Mouse (Mus musculus) lung, postnatal 36 days (tissue): ENCODE measurements around the gene Ets1.

Experiments used
- DNase-seq: peaks from one replicate; pipeline ENCODE4 v3.0.0; 2022; ENCODE audit warnings: mixed read lengths

Ets1 gene

DNA sequence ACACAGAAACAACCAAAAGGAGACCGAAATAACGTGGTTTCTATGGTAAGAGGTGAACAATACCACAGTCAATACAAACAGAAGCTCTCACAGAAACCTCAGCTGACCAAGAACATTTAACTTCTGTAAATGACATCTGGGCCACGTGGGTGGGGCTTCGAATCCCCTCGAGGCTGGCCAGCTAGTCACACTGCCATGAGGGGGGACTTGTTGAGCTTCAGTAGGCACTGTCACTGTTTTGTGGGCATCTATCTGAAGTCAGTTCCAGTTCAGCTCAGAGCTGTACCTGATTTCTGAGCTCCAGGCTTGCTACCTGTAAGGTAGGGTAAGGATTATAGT lies 18.6 kb upstream of the Ets1 start:
- DNase-seq, result peak; percentile 66

DNA sequence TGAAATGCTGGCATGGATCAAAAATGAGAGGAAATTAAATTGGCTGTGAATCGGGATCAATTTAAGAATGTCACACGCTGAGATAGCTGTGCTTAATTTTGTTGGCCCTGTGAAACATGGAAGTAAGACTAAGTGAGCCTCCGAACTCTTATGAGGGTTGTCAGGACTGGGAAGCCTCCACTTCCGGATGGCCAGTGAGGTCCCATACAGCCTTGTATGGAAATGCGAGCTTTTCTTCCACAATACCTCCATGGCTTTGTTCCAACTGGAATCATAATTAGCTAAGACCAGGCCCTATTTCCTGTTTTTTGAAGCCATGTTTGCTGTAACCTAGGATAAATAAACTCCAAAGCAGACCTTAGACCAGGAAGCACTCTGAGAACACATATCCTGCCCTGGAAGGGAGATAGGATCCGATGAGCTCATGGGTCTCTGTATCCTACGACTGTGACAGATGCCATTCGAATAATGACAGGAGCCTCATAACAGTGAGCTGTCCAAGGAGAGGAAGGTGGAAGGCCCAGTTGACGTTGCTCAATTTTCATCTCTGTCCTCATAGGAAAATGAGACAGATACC lies 17.4 kb upstream of the Ets1 start:
- DNase-seq, result peak; percentile 32

DNA sequence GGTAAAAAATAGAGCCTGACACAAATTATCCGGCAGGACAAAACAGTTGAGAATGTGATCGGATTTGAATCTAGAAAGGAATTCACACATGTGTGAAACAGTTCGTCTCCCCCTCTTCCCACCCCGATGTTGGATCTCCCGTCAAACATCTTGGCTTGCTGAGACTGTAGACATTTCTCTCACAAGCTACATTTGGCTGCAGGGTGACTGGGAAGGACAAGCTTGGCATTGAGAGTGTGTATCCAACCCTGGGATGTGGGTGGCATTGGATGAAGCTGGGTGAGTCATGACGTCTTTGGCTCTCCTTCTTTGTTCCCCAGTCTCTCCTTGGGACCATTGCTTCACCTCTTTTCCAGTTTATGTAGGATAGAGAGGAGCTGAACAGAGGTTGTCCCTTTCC lies 16.4 kb upstream of the Ets1 start:
- DNase-seq, result no peak

DNA sequence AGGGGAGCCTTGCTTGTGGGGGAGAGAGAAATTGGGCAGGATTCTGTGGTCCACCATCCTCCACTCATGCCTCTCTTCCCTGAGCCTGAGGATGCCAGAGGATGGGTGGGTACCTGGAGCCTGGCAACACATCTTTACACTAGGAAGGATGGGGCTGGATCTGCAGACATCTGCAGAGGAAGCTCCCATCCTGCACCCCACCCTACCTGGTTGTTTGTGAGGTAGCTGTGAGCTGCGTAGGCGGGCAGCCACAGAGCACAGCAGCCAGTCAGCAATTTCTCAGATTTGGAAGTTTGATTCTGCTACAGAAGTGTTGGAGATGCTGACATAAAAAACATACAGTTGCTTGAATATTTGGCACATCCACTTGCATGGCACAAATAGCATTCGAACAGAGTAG lies 15.6 kb upstream of the Ets1 start:
- DNase-seq, result no peak

- DNase-seq, result no peak
Observed at GRCm38 (mm10) chr9:32629385-32629981, 6.5 kb upstream of the Ets1 start.

DNA sequence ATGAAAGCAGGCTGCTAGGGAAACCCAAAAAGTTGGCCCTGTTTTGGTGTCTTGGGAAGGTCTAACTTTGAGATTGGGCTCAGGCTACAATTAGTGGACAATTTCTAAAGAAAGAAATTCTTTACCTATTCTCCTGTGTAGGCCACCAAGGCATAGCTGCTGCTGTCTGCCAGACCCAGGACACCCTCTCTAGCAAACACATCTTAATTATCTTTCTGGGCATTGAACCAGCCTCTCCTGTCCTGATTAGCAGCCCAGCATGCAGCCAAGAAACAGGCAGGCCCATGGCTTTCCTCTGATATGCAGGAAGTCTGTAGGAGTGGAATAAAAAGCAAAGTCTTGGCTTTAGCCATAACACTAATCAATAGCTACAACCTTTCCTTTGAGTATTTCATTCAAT lies 4.7 kb upstream of the Ets1 start:
- DNase-seq, result no peak

GRCm38 (mm10) chr9:32632237-32632636 lies 3.8 kb upstream of the Ets1 start:
- DNase-seq, result no peak

- no peak for DNase-seq
Observed at GRCm38 (mm10) chr9:32644981-32645380, 9.0 kb downstream of the Ets1 start.

- no peak for DNase-seq
Observed at GRCm38 (mm10) chr9:32645475-32645874, 9.5 kb downstream of the Ets1 start.

DNA sequence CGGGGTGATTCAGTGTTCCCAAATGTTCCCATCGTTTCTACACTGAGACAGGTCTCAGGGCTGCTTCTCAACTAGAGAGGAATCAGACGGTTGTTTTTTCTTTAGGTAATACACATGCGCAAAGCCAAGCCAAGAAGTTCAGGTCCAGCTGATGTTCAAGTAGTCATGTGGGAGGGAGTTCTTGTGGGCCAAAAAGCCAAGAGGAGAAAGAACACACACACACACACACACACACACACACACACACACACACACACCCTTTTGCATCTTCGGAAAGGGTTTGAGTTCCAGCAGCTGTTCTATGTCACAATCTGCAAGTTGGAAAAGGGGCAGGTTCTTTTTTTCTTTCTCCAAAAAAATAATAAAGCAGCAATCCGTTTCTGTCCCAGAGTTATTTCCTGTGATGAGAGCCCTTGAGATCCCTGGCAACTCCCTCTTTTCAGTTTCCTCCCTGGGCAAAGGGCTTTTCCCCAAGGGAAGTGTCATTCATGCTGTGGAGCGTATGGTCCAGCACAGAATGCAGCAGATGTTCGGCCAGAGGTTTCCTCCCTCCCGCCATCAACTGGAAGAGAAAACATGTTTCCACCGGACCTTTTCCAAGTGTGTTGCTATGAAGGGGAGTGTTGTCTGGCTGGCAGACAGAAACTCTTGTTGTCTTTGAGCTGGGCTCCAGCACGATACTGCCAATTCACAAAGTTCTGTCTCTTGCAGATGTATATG lies 10.7 kb downstream of the Ets1 start:
- DNase-seq, result peak; percentile 74

- DNase-seq, result no peak
Observed at GRCm38 (mm10) chr9:32647506-32648250, 11.7 kb downstream of the Ets1 start.

DNA sequence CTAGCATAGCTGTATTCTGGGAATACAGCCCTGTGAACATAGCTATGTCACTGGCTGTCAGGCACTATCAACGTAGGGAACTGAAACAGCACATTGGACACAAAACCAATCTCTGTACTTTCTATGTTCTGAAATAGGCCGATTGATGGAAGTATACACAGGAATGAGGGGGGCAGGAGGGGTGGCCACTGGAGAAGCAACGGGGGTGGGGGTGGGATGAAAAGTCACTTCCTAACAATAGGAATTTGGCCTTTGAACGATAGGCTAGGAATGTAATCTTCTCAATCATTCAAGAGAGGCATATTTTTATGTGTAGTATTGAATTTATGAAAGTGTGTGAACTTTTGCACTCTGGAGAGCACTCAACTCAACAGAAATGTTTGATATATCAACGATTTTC lies 12.3 kb downstream of the Ets1 start:
- DNase-seq, result no peak

GRCm38 (mm10) chr9:32650738-32651137 lies 14.7 kb downstream of the Ets1 start:
- DNase-seq, result no peak

DNA sequence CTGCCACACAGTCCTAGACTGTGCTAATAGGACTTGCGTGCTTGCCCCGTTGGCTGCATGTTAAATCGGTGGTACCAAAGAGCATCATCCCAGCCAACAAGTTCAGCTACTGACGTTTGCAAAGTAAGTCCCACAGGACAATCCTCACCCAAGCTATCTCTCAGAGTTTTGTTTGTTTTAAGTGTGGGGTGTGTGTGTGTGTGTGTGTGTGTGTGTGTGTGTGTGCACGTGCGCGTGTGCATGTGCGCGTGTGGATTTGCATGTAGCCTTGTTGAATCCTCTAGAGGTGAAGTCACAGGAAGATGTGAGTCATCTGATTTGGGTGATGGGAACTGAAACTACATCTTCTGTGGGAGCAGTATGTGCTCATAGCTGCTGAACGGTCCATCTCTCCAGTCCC lies 16.1 kb downstream of the Ets1 start:
- DNase-seq, result peak; percentile 44

DNA sequence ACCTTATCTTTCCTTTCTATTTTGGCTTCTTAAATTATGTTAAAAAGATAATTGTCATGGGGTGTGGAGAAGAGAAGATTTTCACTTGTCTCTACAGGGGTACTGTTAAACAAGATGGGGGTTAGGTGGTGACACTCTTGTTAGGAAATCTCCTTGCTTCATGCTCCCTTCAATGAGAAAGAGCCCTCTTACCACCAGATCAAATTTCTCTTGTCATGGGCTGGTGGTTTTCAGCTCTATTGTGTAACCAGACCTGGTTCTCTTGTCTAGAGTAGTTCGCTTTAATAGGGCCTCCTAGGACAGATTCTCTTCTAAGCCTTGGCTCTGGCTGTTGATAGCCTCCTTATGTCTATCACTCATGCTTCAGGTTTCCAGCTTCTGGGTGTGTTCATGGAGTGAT lies 18.3 kb downstream of the Ets1 start:
- DNase-seq, result no peak

DNA sequence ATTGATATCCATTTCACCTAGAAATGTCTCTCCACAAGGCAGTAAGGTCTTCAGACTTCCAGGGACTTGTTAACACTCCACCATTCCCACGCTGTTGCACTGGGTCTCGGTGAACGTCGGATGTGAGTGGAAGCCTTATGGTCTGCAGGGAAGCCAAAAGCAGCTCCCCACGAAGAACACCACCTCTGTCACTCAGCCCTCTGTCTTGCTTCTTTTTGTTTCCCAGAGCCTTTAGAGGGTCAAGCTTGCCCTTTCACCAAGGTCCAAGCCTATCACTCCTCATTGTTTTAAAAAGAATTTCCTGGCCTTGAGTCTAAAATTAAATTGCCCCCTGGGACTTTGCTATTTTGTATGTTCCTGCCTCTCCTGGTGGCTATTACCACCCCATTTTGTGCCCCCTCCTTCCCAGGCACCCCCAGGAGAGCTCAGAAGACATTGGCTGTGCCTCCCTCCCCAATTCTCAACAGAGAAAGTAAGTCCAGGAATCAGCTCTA lies 20.4 kb downstream of the Ets1 start:
- no peak for DNase-seq

GRCm38 (mm10) chr9:32657124-32657523 lies 21.1 kb downstream of the Ets1 start:
- peak; percentile 53 for DNase-seq

GRCm38 (mm10) chr9:32660406-32660960 lies 24.5 kb downstream of the Ets1 start:
- DNase-seq, result no peak

GRCm38 (mm10) chr9:32661071-32661470 lies 25.1 kb downstream of the Ets1 start:
- DNase-seq, result no peak

GRCm38 (mm10) chr9:32661561-32661960 lies 25.5 kb downstream of the Ets1 start:
- no peak for DNase-seq

- peak; percentile 70 for DNase-seq
Observed at GRCm38 (mm10) chr9:32666611-32667517, 30.8 kb downstream of the Ets1 start.

GRCm38 (mm10) chr9:32667518-32667908 lies 31.5 kb downstream of the Ets1 start:
- no peak for DNase-seq
